Mouse (Mus musculus) megakaryocyte, embryonic 14.5 days (primary cell): ENCODE measurements around the gene Dnah3. TPM values are rescaled to one million over a fixed set of nuclear protein-coding genes. Genes with fewer than 3 reads are reported as not detected.

Experiments used
- H3K27me3 ChIP-seq: replicated peaks from 2 replicates; pipeline ENCODE3; 2012; ENCODE audit warnings: inconsistent platforms
- H3K36me3 ChIP-seq: replicated peaks from 2 replicates; pipeline ENCODE3; 2012; ENCODE audit warnings: low read length, inconsistent platforms, mixed read lengths
- H3K4me1 ChIP-seq: 2 replicates; pipeline ENCODE4 v1.6.1; 2012; ENCODE audit warnings: inconsistent platforms
- H3K4me3 ChIP-seq: replicated peaks from 2 replicates; pipeline ENCODE3; 2012; ENCODE audit warnings: moderate library complexity, mild to moderate bottlenecking, inconsistent platforms
- H3K9me3 ChIP-seq: 2 replicates; pipeline ENCODE4 v1.6.1; 2012; ENCODE audit warnings: inconsistent platforms
- FLI1 ChIP-seq: IDR thresholded peaks from 2 replicates; pipeline ENCODE4 v1.6.1; 2012; ENCODE audit warnings: low read length, inconsistent platforms, mixed read lengths
- GATA1 ChIP-seq: IDR thresholded peaks from 3 replicates; pipeline ENCODE4 v1.6.1; 2012; ENCODE audit warnings: mixed read lengths, low read length, inconsistent platforms, borderline replicate concordance
- polyA plus RNA-seq: library from polyadenylated mRNA; stranded (reverse); fragments of >175 nt; gene quantifications from 2 replicates; pipeline ENCODE4 v1.2.3, GENCODE M21; 2012; ENCODE audit warnings: low replicate concordance; ENCODE audit not compliant: insufficient read depth

Dnah3 gene
- polyA plus RNA-seq, 1 experiment, result not detected

- Histone ChIP-seq H3K4me3 (no peak overlapping the region), H3K9me3 (peaks cover 4% of the 10 kb centered on the region), H3K27me3 (no peaks in the 10 kb centered on the region), H3K4me1 (no peaks in the 10 kb centered on the region), H3K36me3 (no peaks in the 10 kb centered on the region)
- no peak for TF ChIP-seq FLI1
- TF ChIP-seq GATA1, result no peak
These were observed 109.7 kb downstream of the Dnah3 start for GRCm38 (mm10) chr7:119985279-119985912.

GRCm38 (mm10) chr7:119980170-119980569 lies 114.9 kb downstream of the Dnah3 start:
- no peak overlapping the region for H3K4me3 ChIP-seq
- no peak for TF ChIP-seq GATA1
- TF ChIP-seq FLI1, result no peak
- no peaks in the 10 kb centered on the region for H3K4me1 ChIP-seq
- H3K36me3 ChIP-seq, result no peaks in the 10 kb centered on the region
- H3K9me3 ChIP-seq, result peaks cover 14% of the 10 kb centered on the region
- no peaks in the 10 kb centered on the region for H3K27me3 ChIP-seq

GRCm38 (mm10) chr7:119978576-119978975 lies 116.5 kb downstream of the Dnah3 start:
- Histone ChIP-seq H3K36me3 (no peaks in the 10 kb centered on the region), H3K27me3 (no peaks in the 10 kb centered on the region), H3K4me3 (no peak overlapping the region), H3K9me3 (peaks cover 14% of the 10 kb centered on the region), H3K4me1 (peaks cover 9% of the 10 kb centered on the region)
- TF ChIP-seq FLI1, result no peak
- TF ChIP-seq GATA1, result no peak

- H3K4me3 ChIP-seq, result no peak overlapping the region
- H3K27me3 ChIP-seq, result no peaks in the 10 kb centered on the region
- peaks cover 9% of the 10 kb centered on the region for H3K4me1 ChIP-seq
- H3K36me3 ChIP-seq, result no peaks in the 10 kb centered on the region
- no peak for TF ChIP-seq GATA1
- TF ChIP-seq FLI1, result no peak
- peaks cover 14% of the 10 kb centered on the region for H3K9me3 ChIP-seq
These were observed 117.5 kb downstream of the Dnah3 start for GRCm38 (mm10) chr7:119977574-119977973.

- no peaks in the 10 kb centered on the region for H3K36me3 ChIP-seq
- H3K27me3 ChIP-seq, result peaks cover 2% of the 10 kb centered on the region
- peaks cover 9% of the 10 kb centered on the region for H3K4me1 ChIP-seq
- no peak overlapping the region for H3K4me3 ChIP-seq
- H3K9me3 ChIP-seq, result peaks cover 17% of the 10 kb centered on the region
- TF ChIP-seq GATA1 (no peak), FLI1 (no peak)
These were observed 118.8 kb downstream of the Dnah3 start for GRCm38 (mm10) chr7:119976256-119976655.

GRCm38 (mm10) chr7:119974214-119974613 lies 120.9 kb downstream of the Dnah3 start:
- peaks cover 17% of the 10 kb centered on the region for H3K9me3 ChIP-seq
- TF ChIP-seq FLI1, result no peak
- no peak overlapping the region for H3K4me3 ChIP-seq
- H3K27me3 ChIP-seq, result peaks cover 2% of the 10 kb centered on the region
- H3K4me1 ChIP-seq, result peaks cover 18% of the 10 kb centered on the region
- no peaks in the 10 kb centered on the region for H3K36me3 ChIP-seq

GRCm38 (mm10) chr7:119969320-119969719 lies 125.8 kb downstream of the Dnah3 start:
- H3K9me3 ChIP-seq, result peaks cover 7% of the 10 kb centered on the region
- peaks cover 14% of the 10 kb centered on the region for H3K4me1 ChIP-seq
- H3K27me3 ChIP-seq, result peaks cover 2% of the 10 kb centered on the region
- H3K36me3 ChIP-seq, result no peaks in the 10 kb centered on the region
- H3K4me3 ChIP-seq, result no peak overlapping the region
- no peak for TF ChIP-seq FLI1
- TF ChIP-seq GATA1, result no peak

- Histone ChIP-seq H3K36me3 (no peaks in the 10 kb centered on the region), H3K9me3 (no peaks in the 10 kb centered on the region; the same call in 1 of the 2 replicates), H3K27me3 (no peaks in the 10 kb centered on the region), H3K4me1 (peaks cover 12% of the 10 kb centered on the region), H3K4me3 (no peak overlapping the region)
- TF ChIP-seq GATA1, result no peak
- TF ChIP-seq FLI1, result no peak
These were observed 129.3 kb downstream of the Dnah3 start for GRCm38 (mm10) chr7:119965651-119966395.

- peaks cover 12% of the 10 kb centered on the region for H3K4me1 ChIP-seq
- H3K27me3 ChIP-seq, result no peaks in the 10 kb centered on the region
- no peaks in the 10 kb centered on the region; the same call in 1 of the 2 replicates for H3K9me3 ChIP-seq
- TF ChIP-seq GATA1, result no peak
- TF ChIP-seq FLI1, result no peak
- H3K4me3 ChIP-seq, result no peak overlapping the region
- no peaks in the 10 kb centered on the region for H3K36me3 ChIP-seq
These were observed 129.9 kb downstream of the Dnah3 start for GRCm38 (mm10) chr7:119965205-119965604.

- no peak overlapping the region for H3K4me3 ChIP-seq
- H3K27me3 ChIP-seq, result no peaks in the 10 kb centered on the region
- no peaks in the 10 kb centered on the region; the same call in 1 of the 2 replicates for H3K9me3 ChIP-seq
- H3K36me3 ChIP-seq, result no peaks in the 10 kb centered on the region
- no peaks in the 10 kb centered on the region for H3K4me1 ChIP-seq
- no peak for TF ChIP-seq GATA1
- no peak for TF ChIP-seq FLI1
These were observed 134.0 kb downstream of the Dnah3 start for GRCm38 (mm10) chr7:119961107-119961506.
